Mouse (Mus musculus): Measurements from ENCODE around the gene Gjb2. TPM values are rescaled to one million over a fixed set of nuclear protein-coding genes. Genes with fewer than 3 reads are reported as not detected.

The Gjb2 gene
- total and polyA plus RNA-seq, 3 experiments, result not detected

DNA sequence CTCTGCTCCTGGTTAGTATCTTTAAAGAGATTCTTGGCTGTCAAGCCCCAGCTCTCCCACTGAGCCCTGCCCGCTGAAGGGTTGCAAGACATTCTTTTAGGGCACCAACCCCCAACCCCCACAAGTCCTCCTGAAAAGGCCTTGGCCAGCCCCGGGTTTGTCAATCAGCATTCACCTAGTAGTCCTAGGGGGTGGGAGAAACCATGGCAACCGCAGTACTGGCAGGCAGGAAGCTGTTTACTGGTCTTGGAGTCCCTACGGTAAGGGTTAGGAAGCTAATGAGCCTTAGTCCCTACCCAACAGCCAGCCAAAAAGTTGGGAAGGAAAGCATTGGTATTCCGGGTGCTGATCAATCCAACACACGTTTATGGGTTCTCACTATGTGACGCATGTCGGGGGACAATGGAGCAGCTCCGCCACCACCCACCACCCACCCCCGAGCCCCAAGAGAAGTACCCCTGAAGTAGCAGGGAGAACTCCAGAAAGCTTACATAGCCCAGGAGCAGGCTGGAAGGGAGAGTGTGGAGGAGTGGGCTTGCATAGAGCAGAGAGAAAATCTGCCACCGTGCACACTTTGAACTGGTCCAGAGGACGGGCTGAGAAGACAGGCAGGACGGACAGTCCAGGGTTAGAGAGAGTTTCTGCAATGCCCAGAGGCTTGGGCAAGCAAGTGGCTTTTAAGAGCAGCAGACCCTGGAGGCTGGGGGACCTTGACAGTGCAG is 11.5 kb upstream of the Gjb2 start, which contains the start of gene Gm4491:
TSS of gene Gm4491 (minus strand) at position 61 of the 722 bp plus-strand sequence.
- peaks cover 7% of the 10 kb centered on the region for H3K27me3 ChIP-seq (ENCODE audit: insufficient read depth, low read length)
- no peak within 1 kb of the TSS for H3K4me3 ChIP-seq (ENCODE audit: low read depth, low read length)
- TF ChIP-seq CTCF (IDR thresholded peaks at IDR 0.05; ENCODE audit: low read depth, low read length) (no peak), GATA1 (IDR thresholded peaks at IDR 0.05; ENCODE audit: borderline replicate concordance, low read length) (no peak), GATA2 (IDR thresholded peaks at IDR 0.05; ENCODE audit: borderline replicate concordance, low read depth, low read length) (no peak), TAL1 (conservative IDR thresholded peaks at IDR 0.05; ENCODE audit: low read depth, low read length) (no peak), POLR2AphosphoS5 (IDR thresholded peaks at IDR 0.05; ENCODE audit: insufficient replicate concordance, low read depth, low read length) (no peak)
- DNase-seq (ENCODE audit: low spot score), result no peak
- no peak for ATAC-seq (ENCODE audit: extremely low read depth, insufficient number of reproducible peaks, low FRiP score, poor library complexity, severe bottlenecking)
- no peaks in the 10 kb centered on the region for H3K36me3 ChIP-seq (replicated peaks)
- no peaks in the 10 kb centered on the region for H3K9me3 ChIP-seq (replicated peaks)
- no peaks in the 10 kb centered on the region for H3K4me1 ChIP-seq (ENCODE audit: insufficient read depth, low read depth, low read length)

DNA sequence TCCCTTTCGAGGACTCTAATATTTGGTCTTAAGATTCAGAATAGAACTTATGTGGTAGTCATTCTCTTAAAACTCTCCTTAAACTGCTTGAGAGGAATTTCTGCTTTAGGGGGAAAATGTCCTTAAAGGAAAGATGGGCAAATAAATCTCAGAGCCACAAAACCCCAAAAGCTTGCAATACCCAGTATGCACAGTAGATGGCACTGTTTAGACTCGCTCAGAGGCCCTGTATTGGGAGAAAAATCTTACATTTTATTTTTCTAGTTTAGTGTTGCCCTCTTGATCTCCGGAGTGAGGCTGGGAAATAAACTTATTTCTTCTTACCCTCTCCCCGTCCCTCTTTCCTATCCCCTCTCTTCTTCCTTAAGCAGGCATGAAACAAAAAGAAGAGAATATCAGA is 4.7 kb upstream of the Gjb2 start:
- no peaks in the 10 kb centered on the region for H3K36me3 ChIP-seq (replicated peaks)
- no peak for ATAC-seq (ENCODE audit: extremely low read depth, insufficient number of reproducible peaks, low FRiP score, poor library complexity, severe bottlenecking)
- no peaks in the 10 kb centered on the region for H3K4me1 ChIP-seq (ENCODE audit: insufficient read depth, low read depth, low read length)
- DNase-seq (ENCODE audit: low spot score), result no peak
- peaks cover 3% of the 10 kb centered on the region for H3K9me3 ChIP-seq (replicated peaks)
- no peak overlapping the region for H3K4me3 ChIP-seq (ENCODE audit: low read depth, low read length)
- TF ChIP-seq TAL1 (conservative IDR thresholded peaks at IDR 0.05; ENCODE audit: low read depth, low read length), result no peak
- peak; percentile 57 for TF ChIP-seq CTCF (IDR thresholded peaks at IDR 0.05; ENCODE audit: low read depth, low read length)
- H3K27me3 ChIP-seq (ENCODE audit: insufficient read depth, low read length), result peaks cover 9% of the 10 kb centered on the region

DNA sequence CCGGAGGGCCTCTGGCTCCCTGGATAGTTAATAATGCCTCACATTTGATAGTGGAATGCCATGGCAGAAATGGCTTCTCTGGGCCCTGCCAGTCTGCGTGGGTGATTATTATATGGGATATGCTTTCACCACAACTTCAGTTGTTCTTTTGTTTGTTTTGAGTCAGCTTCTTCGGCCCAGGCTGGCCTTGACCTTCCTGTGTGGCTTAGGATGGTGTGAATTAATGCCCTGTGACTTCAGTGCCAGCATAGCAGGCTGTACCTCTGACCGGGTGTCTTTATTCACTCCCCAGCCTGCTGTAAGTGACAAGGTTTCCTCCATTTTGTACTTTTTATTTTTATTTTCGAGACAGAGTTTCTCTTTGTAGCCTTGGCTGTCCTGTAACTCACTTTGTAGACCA is 3.4 kb upstream of the Gjb2 start:
- ATAC-seq (ENCODE audit: extremely low read depth, insufficient number of reproducible peaks, low FRiP score, poor library complexity, severe bottlenecking) (no peak), DNase-seq (ENCODE audit: low spot score) (no peak)
- Histone ChIP-seq H3K4me3 (ENCODE audit: low read depth, low read length) (no peak overlapping the region), H3K27me3 (ENCODE audit: insufficient read depth, low read length) (peaks cover 9% of the 10 kb centered on the region), H3K4me1 (ENCODE audit: insufficient read depth, low read depth, low read length) (no peaks in the 10 kb centered on the region), H3K9me3 (replicated peaks) (peaks cover 7% of the 10 kb centered on the region), H3K36me3 (replicated peaks) (no peaks in the 10 kb centered on the region)
- TF ChIP-seq GATA2 (IDR thresholded peaks at IDR 0.05; ENCODE audit: borderline replicate concordance, low read depth, low read length), result no peak
- TF ChIP-seq CTCF (IDR thresholded peaks at IDR 0.05; ENCODE audit: low read depth, low read length), result no peak
- TF ChIP-seq POLR2AphosphoS5 (IDR thresholded peaks at IDR 0.05; ENCODE audit: insufficient replicate concordance, low read depth, low read length), result no peak
- TF ChIP-seq GATA1 (IDR thresholded peaks at IDR 0.05; ENCODE audit: borderline replicate concordance, low read length), result no peak
- TF ChIP-seq TAL1 (conservative IDR thresholded peaks at IDR 0.05; ENCODE audit: low read depth, low read length), result no peak

DNA sequence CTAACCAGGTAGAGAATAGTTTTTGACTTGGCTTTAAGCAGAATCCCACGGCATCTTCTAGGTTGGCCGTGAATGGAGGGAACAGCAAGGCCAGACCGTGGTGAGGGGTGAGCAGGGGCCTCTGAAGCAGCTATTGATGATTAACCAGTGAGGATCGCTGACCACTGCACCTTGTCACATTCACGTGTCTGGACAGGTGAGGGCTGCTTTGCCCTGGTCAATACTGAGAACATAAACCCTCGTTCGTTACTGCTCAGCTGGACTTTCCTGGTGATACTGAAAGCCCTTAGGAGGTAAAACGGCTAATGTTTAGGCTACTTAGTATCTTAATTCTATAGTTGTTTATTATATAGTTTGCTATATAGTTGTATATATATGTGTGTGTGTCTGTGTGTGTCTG is 2.6 kb upstream of the Gjb2 start:
- peaks cover 9% of the 10 kb centered on the region for H3K27me3 ChIP-seq (ENCODE audit: insufficient read depth, low read length)
- H3K36me3 ChIP-seq (replicated peaks), result no peaks in the 10 kb centered on the region
- ATAC-seq (ENCODE audit: extremely low read depth, insufficient number of reproducible peaks, low FRiP score, poor library complexity, severe bottlenecking) (no peak), DNase-seq (ENCODE audit: low spot score) (no peak)
- TF ChIP-seq GATA1 (IDR thresholded peaks at IDR 0.05; ENCODE audit: borderline replicate concordance, low read length) (no peak), TAL1 (conservative IDR thresholded peaks at IDR 0.05; ENCODE audit: low read depth, low read length) (no peak), POLR2AphosphoS5 (IDR thresholded peaks at IDR 0.05; ENCODE audit: insufficient replicate concordance, low read depth, low read length) (no peak), CTCF (IDR thresholded peaks at IDR 0.05; ENCODE audit: low read depth, low read length) (no peak), GATA2 (IDR thresholded peaks at IDR 0.05; ENCODE audit: borderline replicate concordance, low read depth, low read length) (no peak)
- no peaks in the 10 kb centered on the region for H3K4me1 ChIP-seq (ENCODE audit: insufficient read depth, low read depth, low read length)
- H3K9me3 ChIP-seq (replicated peaks), result peaks cover 7% of the 10 kb centered on the region
- no peak overlapping the region for H3K4me3 ChIP-seq (ENCODE audit: low read depth, low read length)

DNA sequence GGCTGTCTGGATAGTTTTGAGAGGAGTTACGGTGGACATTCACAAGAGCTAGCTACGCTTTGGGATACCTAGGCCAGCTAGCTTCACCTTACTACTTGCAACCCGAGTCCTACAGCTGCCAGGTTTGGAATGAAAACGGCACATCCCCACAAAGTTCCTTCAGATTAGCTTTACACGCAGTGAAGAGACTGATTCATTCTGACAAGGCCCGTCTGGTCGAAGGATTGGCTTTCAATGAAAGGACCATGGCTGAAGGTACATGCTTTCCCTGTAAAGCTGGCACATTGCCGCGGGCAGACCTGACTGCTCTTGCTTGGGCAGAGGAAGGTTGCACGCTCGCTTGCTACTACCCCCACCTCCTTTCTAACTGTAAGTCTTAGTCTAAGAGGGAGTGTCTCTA is 1.2 kb upstream of the Gjb2 start:
- DNase-seq (ENCODE audit: low spot score), result no peak
- Histone ChIP-seq H3K9me3 (replicated peaks) (peaks cover 7% of the 10 kb centered on the region), H3K36me3 (replicated peaks) (no peaks in the 10 kb centered on the region), H3K4me1 (ENCODE audit: insufficient read depth, low read depth, low read length) (no peaks in the 10 kb centered on the region), H3K4me3 (ENCODE audit: low read depth, low read length) (no peak overlapping the region), H3K27me3 (ENCODE audit: insufficient read depth, low read length) (no peaks in the 10 kb centered on the region)
- ATAC-seq (ENCODE audit: extremely low read depth, insufficient number of reproducible peaks, low FRiP score, poor library complexity, severe bottlenecking), result no peak
- no peak for TF ChIP-seq TAL1 (conservative IDR thresholded peaks at IDR 0.05; ENCODE audit: low read depth, low read length)
- TF ChIP-seq CTCF (IDR thresholded peaks at IDR 0.05; ENCODE audit: low read depth, low read length), result no peak
- no peak for TF ChIP-seq GATA2 (IDR thresholded peaks at IDR 0.05; ENCODE audit: borderline replicate concordance, low read depth, low read length)
- TF ChIP-seq GATA1 (IDR thresholded peaks at IDR 0.05; ENCODE audit: borderline replicate concordance, low read length), result no peak
- TF ChIP-seq POLR2AphosphoS5 (IDR thresholded peaks at IDR 0.05; ENCODE audit: insufficient replicate concordance, low read depth, low read length), result no peak

DNA sequence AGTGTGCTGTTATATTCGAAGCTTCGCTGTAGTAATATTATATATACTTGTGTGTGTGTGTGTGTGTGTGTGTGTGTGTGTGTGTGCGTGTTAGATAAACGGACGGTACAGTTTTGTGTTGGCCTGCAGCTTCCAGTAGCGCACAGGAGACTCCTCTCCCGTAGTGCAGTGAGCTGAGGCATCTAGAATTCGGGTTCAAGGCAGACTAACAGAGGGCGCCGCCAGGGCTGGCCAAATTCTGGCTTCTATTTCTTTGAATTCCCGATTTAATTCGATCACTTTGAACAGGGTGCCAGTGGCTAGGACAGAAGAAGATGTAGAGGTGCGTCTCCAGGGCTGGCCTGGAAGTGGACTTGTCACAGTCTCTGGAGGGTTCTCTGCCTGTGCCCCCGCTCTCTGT is 609 bp upstream of the Gjb2 start:
- H3K27me3 ChIP-seq (ENCODE audit: insufficient read depth, low read length), result no peaks in the 10 kb centered on the region
- H3K4me1 ChIP-seq (ENCODE audit: insufficient read depth, low read depth, low read length), result no peaks in the 10 kb centered on the region
- H3K9me3 ChIP-seq (replicated peaks), result peaks cover 7% of the 10 kb centered on the region
- no peak overlapping the region for H3K4me3 ChIP-seq (ENCODE audit: low read depth, low read length)
- H3K36me3 ChIP-seq (replicated peaks), result no peaks in the 10 kb centered on the region
- DNase-seq (ENCODE audit: low spot score), result no peak
- no peak for ATAC-seq (ENCODE audit: extremely low read depth, insufficient number of reproducible peaks, low FRiP score, poor library complexity, severe bottlenecking)
- TF ChIP-seq POLR2AphosphoS5 (IDR thresholded peaks at IDR 0.05; ENCODE audit: insufficient replicate concordance, low read depth, low read length) (no peak), GATA1 (IDR thresholded peaks at IDR 0.05; ENCODE audit: borderline replicate concordance, low read length) (no peak), TAL1 (conservative IDR thresholded peaks at IDR 0.05; ENCODE audit: low read depth, low read length) (no peak), CTCF (IDR thresholded peaks at IDR 0.05; ENCODE audit: low read depth, low read length) (no peak), GATA2 (IDR thresholded peaks at IDR 0.05; ENCODE audit: borderline replicate concordance, low read depth, low read length) (no peak)

Data from G1E (cell line).